Mouse (Mus musculus) adrenal gland (tissue): Measurements from ENCODE around the gene S100z.

ENCODE experiments used
- intact Hi-C: fragments of 180-260 bp; cut with DNase I; formaldehyde crosslinking; loops from one replicate; pipeline ENCODE4 v1.15.1; 2025
- long read RNA-seq, 2 experiments: library from polyadenylated mRNA; unstranded; transcript quantifications; one replicate each; pipeline ENCODE4 v2.0.0; 2020; ENCODE audit warnings: borderline replicate concordance in 1 of 2; ENCODE audit not compliant: insufficient replicate concordance in 1 of 2

The S100z gene
- long read RNA-seq, experiment 1 = 0 reads
- long read RNA-seq, experiment 2 = 0 reads

DNA sequence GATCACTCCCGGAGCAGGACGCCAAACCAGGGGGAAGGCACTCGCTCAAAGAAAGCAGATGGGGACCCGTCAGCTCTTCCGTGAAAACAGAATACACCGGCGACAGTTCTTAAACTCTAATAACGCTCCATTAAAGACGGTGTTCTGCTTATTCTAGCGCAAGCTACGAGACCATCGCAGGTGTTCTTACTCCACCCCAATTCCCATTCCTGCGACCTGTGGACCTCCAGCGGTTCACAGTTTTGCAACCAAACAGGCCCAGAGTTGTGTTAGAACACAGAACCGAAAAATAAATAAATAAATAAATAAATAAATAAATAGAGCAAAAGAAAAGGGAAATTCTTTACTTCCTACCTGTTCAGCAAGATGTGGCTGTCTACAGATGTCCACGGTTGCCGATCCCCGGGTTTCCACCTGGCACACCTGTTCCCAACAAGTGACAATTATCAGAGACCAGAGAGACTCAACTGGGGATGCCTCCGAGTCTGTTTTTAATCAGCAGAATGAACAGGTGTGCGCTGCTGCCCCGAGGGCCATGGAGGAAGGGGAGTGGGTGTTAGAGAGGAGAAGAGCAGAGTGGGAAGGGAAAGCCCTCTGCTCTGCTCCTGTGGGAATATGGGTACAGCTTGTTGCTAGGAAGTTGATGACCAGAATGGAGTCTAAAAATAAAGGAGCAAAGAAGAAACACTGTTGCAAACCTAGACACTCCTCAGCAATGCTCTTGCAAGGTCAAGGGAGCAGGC lies at the start of gene S100z:
Gene S100z (minus strand): TSS at position 51 of the 743 bp plus-strand sequence.
- intact Hi-C loops = no loop called here

DNA sequence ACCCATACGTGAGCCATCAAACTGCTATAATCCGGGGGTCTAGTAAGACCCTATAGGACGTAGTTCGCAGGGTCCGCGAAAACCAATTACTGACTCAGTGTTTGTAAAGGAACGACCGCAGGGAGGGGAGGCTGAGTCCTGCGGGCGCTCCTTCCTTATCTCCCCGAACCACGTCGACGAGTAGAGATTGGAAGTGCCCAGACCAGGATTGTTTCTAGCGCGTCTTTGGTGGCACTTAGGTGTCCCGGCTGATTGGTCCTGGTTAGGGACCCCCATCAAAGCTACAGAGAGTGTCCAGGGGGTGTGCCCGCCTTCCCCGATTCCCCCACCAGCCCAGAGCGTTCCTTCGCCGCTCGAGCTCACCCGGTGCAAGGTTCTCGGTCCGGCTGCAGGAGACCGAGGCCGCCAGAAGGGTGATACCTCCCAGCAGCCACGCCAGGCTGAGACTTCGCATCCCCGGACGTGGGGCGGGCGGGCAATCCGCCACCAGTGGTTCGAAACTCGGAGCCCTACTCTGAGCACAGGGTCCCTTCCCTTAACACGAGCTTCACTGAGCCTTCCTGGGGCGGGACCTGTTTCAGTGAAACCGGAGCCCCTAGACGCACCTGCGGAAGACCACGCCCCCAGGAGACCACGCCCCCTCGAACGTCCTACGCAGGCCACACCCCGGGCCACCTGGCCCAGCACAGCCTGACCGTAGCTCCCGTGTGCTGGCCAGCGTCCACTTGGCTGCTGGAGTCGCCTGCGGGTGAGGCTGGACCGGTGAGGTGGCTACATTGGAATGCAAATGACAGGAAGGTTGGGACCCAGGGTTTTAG lies 46.4 kb upstream of the S100z start, which contains the start of gene F2rl1:
Gene F2rl1 (minus strand): TSS at position 554 of the 818 bp plus-strand sequence.
- intact Hi-C loops = no loop called here

DNA sequence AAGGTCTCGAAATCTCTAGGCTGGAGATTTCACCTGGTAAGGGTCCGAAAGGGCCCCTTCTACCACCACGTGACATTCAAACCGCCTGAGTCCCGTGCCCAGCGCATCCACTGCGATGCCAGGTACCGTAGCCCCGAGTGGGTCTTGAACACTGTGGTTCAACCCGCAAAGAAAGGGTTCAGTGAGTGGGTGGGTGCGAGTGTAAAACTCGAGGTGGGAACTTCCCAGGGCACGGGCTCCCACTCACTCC lies 45.8 kb upstream of the S100z start:
- intact Hi-C loops = no loop called here

DNA sequence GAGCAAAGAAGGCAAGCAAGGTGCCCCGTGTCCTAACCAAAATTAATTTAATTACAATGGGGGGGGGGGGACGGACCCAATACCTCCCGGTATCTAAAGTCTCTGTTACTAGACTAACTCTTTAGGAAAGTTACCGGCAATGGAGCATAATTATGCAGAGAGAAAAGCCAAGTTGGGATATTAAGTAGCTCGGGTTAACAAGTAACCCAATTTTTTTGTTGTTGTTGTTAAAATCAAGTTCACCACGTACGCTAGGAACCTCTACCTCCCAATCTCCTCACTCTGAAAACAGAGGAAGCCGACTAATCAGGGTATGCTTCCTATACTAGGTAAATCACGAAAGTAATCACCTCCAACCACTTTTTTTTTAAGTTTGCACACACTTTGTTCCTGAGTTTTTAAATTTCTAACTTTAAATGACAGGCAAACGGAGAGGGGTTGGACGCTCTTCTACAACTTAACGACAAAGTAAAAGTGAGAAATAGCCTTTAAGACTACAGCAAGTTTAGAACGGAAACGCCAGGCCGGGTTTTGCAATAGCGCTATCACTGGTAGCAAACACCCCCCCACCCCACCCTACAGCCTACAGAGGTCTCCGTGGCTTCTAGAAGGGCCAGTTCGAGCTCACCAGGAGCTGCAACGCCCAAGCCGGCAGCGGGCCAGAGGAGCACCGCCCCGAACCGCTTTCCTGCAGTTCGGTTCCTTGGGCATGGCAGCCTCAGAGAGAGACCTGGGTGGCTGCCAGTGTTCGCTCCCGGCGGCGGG lies 45.3 kb upstream of the S100z start:
- intact Hi-C loops = no loop called here

DNA sequence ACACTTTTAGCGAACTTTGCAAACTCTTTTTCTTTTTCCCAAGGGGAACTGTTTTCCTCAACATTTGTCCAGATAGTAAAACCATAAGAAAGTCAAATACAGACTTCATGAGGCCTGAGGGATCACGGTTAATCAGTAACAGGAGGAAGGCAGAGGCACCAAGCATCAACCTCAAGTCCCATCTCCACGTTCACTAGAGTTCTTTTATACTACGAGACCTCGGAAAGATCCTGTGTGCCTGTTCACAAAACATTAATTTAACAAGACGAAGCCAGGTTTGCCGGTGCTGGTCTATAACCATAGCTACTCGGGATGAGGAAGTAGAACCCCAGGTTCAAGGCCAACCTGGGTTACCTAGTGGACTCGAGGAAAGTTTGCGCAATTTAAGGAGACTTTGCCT lies 43.7 kb upstream of the S100z start:
- intact Hi-C loops = no loop called here

- intact Hi-C loops = no loop called here
Observed at GRCm38 (mm10) chr13:95521029-95521428, 42.5 kb upstream of the S100z start.

- intact Hi-C loops = no loop called here
Observed at GRCm38 (mm10) chr13:95514756-95515155, 36.2 kb upstream of the S100z start.

- intact Hi-C loops = no loop called here
Observed at GRCm38 (mm10) chr13:95510054-95510453, 31.5 kb upstream of the S100z start.

GRCm38 (mm10) chr13:95503279-95503917 lies 24.9 kb upstream of the S100z start:
- intact Hi-C loops = no loop called here

DNA sequence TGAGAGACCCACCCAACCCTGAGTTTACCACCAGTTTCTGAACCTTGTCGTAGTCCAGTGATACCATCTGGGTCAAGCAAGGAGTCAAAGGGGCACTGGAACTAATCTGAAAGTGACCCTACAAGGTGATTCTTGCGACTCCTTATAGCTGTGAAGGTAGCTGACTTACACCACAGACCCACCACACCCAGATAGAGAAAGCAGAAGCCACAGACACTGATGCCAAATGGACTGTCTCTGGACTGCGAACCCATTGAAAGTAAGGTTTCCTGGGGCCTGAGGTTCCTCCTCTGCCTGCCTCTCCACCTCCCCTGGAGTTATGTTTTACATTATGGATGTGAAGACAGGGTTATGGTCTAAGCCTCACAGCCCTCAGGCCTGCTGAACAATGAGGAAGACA lies 18.1 kb upstream of the S100z start:
- intact Hi-C loops = no loop called here

- intact Hi-C loops = no loop called here
Observed at GRCm38 (mm10) chr13:95494812-95495211, 16.3 kb upstream of the S100z start.

GRCm38 (mm10) chr13:95493296-95493695 lies 14.8 kb upstream of the S100z start:
- intact Hi-C loops = no loop called here

GRCm38 (mm10) chr13:95491327-95491726 lies 12.8 kb upstream of the S100z start:
- intact Hi-C loops = no loop called here

DNA sequence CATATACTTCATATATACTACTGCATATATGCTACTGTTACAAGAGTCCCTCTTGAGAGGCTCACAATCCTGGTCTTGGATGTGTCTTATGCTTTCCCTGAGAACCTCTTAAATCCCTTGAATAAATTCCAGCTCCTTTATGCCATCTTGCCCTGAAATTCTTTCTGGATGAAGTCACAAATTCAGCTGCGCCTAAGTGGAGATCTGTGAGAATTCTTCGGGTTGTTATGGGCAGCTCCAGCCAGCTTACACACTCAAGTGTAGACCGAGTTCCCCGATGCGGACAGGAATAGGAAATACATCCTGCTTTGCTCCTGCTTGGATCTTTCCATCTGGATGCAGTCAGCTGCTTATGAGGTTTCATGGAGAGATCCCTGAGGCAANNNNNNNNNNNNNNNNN lies 6.1 kb upstream of the S100z start:
- intact Hi-C loops = no loop called here

DNA sequence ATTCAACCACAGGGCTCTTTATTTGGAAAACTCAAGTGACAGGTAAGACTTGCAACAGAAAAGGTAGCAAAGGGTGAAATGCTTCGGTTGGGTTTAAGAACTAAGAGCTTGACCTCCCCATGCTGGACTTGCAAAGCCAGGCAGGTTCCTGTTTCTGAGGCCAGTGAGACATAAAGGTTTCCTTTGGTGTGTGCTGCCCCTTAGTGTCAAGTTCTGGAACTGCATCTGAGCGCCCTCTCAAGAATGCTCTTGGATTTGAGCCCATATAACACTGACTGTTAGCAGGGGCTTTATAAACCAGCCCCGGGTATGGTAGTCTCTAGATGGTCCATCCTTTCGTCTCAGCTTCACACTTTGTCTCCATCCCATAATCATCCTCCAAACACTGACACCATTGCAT lies 2.9 kb upstream of the S100z start:
- intact Hi-C loops = loop anchor here (1.0 kb wide), 1 partner anchor 91 kb away; no protein-coding TSS in a partner anchor

DNA sequence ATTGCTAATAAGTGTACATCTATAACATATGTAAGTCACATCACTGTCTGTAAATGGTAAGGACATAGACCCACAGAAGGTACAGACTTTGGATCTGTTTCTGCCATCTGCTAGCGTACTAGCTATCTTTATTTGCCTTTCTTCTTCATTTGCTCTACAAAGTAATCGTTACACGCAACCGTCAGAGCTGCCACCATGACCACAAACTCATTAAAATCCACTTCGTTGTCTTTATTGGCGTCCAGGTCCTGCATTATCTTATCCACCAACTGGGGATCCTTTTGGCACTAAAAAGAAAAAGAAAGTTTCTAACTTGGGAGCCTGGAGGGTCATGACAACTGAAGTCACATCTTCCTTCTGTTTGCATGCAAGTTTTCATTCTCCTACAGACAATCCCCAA lies 1.3 kb downstream of the S100z start:
- intact Hi-C loops = no loop called here

DNA sequence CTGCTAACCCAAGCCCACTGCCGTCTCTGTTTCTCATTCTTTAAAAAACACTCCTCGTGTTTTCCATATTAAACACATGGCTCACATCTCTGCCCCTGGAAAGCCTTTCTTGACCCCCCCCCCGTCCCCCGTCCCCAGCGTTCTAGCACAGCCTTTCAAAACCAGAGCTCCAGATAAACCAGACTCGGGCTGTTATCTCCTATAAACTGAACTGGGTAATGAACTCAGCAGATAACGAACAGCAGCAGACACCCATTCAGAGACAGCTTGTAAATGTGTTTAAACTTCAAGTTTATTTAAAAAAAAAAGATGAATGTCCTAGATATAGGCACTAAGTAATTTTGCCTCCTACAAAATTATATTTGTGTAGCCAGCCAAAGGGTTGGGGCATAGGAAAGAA lies 3.4 kb downstream of the S100z start:
- intact Hi-C loops = no loop called here

DNA sequence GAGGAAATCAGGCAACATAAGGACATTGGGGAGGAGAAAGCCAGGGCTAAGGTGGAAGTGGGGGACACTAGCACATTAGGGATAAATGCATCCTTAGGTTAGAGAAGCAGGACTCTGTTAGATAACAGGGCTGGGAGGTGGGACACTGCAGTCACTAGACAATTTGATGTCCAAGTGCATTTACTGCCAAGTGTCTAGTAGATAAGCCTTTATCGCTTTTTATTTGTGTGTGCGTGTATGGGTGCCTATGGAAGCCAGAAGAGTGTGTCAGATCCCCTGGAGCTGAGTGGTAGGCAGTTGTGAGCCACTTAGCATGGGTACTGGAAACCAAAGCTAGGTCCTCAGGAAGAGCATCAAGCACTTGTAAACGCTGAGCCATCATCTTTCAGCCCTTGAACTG lies 4.2 kb downstream of the S100z start:
- intact Hi-C loops = no loop called here

DNA sequence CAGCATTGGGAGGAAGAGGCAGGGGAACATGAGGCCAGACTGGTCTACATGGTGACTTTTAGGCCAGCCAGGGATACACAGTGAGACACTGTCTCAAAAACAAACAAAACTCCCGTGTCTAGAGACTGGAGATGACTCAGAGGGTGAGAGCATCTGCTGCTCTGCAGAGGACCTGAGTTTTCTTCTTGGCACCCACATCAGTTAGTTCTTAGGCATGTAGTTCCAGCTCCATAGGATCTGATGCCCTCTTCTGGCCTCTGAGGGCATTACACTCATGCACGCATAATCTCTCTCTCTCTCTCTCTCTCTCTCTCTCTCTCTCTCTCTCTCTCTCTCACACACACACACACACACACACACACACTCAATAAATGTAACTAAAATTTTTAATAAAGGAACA lies 7.6 kb downstream of the S100z start:
- intact Hi-C loops = no loop called here

GRCm38 (mm10) chr13:95451529-95451928 lies 27.0 kb downstream of the S100z start:
- intact Hi-C loops = no loop called here

DNA sequence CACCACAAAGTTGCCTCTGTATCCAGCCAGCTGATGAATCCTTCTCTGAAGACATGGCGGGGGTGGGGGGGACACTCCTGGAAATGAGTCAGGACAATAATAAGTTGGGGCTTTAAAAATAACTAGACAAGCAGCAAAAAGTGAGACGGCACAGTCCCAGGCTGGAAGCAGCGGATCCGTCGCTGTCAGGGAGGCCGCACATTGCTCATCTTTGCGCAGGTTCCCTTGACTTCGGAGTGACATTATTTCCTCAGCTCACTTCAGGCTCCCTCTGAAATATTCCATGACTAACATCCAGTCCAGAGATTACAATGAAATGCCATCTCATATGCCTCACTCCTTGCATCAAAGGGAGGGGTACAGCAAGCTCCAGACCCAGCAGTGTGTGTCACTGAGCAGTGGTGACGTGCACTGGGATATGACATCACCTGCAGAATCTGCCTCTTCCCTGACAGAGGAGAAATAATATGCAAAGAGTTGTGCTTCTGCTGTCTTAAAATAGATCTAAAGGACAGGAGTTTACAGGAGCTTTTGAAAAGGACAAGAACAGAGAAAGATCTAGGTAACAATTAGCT lies 27.8 kb downstream of the S100z start:
- intact Hi-C loops = no loop called here
